Mouse (Mus musculus) 416B (cell line): ENCODE measurements around the gene Pald1.
A peak's percentile ranks its signal among the peaks of the same experiment; 100 is the strongest.

Experiments used
- DNase-seq: peaks from one replicate; pipeline ENCODE4 v3.0.0; 2011; ENCODE audit warnings: low read depth

Pald1 gene

DNA sequence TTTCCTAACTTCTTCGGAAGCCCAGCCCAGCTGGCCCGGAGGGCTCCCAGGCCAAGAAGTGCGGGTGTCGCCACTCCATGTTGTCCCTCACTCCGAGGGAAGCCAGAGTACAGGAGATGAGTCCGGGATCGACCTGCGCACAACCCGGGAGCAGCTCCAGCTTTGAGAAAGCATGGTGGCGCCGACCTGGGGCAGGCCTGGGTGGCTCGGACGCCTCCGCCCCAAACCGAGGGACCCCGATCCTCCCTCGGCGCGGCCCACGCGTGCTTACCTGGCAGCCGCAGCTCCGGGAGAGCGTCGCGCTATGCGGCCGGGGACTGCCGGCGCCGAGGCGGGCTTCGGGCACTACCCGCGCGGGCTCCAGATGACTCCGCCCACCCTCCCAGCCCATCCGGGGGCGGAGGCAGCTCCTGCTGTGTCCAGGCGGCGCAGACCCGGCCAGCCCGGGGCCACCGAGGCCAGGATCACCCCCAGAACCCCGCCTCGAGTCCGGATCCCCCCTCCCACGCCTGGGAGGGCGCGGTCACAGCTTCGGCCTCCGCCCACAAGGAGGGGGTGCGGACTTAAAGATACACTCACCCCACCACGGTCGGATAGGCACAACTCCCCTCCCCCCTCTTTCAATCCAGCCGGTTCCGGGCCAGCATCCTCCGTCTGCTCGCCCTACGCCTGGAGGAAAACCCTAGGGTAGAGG lies at the start of gene Pald1:
Pald1 (minus strand) TSS at position 510 of the 694 bp plus-strand sequence.
- peak; percentile 52 for DNase-seq

DNA sequence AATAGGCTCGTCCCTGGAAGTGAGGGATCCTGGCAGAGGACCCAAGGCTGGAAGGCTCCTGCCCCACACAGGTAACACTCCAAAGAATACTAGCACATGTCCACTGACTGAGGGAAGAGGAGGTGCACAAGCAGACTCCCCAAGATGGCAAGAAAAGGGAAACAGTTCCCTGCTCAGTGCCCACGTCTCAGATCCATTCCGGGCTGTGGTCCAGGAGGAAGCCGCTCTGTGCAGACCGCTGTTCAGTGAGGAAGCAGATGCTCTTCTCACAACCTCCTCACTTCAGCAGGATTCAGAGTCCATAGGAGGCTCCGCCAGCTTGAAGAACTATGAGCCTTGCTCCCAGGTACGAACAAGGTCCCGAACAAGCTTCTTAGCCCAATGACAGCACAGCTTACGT lies 48.0 kb upstream of the Pald1 start:
- no peak for DNase-seq

DNA sequence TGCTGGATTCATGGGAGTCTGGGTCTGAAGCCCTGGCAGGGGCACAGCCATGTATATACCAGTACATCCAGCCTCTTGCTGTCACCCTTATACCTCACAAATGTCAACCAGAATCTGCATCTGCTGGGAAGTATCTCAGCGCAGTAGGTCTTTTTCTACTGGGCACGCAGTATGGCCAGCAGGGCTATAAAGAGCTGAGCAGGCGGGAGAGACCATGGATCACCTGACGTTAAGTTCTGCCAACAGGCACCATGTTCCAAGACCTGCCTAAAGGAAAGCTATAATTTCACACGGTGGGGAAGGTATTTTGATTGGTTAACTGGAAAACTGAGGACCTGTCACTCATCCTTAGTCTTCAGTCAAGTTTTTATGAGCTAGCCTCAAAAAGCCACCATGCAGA lies 45.7 kb upstream of the Pald1 start:
- DNase-seq: no peak

DNA sequence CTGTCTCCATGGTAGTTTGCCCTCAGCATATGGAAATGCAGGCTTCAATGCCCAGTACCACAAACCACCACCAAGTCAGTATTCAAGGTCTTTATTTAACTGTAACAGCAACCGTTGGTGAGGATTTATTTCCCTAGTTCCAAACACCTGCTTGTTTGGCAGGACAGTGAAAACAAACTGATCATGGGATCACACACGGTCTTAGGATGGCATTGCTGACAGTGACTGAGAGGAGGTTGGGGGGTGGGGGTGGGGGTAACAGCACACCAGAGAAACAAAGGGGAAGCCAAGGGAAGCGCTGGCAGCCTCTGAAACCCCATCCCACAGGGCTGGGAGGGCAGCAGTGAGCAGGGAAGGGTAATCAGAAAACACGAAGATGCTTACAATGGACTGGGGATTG lies 45.1 kb upstream of the Pald1 start:
- no peak for DNase-seq

DNA sequence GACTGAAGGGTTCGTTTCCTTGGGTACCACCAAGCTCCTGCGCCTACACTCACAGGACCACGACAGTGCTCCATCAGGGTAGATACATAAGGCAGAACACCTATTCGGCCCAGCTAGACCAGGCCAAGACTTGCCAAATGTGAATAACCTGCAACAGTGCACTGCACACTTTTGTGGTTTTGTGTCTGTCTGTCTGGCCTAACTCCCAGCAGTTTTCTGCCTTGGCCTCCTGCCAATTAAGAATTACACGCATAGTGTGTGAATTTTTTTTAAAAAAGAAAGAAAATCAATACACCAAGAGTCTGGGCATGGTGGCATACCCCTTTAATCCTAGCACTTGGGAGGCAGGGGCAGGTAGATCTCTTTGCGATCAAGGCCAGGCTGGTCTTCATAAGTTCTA lies 44.6 kb upstream of the Pald1 start:
- DNase-seq: no peak

DNA sequence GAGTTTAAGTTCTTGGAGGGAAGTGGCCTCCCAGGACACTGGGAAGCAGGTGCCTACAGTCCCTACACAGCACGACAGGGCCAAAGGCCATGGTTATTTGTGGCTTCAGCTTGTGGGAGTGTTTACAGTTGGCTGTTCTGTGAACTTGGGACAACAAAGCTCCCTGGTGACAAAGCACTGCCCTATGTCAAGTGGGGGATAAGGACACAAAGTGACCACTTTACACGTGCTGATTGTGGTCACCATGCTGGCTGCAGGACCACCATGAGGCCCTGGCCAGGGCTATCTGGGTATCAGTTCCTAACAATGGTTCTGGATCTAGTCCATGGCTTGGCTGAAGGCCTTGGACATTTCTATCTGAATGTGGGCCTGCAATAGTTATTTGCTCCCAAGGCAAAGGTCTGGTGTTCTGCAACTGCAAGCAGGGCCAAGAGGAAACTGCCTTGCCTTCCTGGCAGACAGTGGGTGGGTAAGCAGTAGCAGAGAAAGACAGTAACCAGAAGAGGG lies 43.0 kb upstream of the Pald1 start:
- no peak for DNase-seq

DNA sequence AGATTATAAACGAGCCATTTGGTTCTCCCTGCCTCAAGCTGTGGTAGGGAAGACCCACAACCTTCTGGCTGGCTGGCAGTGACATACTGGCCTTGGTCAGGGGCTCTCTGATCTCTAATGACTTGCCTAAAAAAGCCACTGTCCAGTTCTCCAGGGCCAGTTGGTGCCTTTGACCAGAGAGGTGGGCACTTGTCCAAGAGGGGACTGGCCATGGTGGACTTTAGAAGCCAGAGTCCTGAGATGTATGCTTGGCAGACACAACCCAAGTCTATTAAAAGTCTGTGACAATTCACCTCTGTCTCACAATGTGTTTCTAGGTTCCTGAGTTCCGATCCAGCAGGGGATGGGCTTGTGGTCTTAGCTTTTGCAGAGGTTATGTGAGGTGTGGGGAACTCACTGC lies 41.7 kb upstream of the Pald1 start:
- DNase-seq: no peak

DNA sequence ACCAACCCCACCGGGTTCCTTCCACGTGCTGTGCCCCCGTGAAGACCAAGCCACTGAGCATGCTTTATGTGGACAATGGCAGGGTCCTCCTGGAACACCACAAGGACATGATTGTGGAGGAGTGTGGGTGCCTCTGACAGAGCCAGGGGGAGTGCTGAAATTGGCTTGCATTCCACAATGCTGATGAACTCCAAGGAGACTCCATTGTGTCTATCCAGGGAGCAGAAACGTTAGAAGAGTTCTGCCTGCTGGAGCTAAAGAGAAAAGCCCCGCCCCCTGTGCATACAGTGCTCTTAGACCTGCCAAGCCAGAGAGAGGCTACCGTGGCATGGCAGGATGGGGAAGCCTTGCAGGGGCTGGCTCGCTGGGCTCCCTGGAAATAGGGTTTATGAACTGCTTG lies 41.2 kb upstream of the Pald1 start:
- no peak for DNase-seq

DNA sequence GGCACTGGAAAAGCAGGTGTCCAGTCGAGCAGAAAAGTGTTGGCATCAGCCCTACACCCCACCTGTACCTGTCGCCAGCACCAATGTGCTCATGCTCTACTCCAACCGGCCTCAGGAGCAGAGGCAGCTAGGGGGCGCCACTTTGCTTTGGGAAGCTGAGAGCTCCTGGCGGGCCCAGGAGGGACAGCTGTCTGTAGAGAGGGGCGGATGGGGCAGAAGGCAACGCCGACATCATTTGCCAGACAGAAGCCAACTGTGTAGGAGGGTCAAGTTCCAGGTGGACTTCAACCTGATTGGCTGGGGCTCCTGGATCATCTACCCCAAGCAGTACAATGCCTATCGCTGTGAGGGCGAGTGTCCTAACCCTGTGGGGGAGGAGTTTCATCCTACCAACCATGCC lies 40.0 kb upstream of the Pald1 start:
- no peak for DNase-seq

DNA sequence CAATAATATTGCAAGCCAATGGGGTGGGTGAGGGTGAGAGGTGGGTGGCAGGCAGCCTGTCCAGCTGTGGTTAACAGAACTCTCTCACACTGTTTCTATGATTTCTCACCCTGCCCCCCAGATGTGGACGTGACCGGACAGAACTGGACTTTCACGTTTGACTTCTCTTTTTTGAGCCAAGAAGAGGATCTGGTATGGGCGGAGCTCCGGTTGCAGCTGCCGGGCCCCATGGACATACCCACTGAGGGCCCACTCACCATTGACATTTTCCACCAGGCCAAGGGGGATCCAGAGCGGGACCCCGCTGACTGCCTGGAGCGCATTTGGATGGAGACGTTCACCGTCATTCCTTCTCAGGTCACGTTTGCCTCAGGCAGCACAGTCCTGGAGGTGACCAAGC lies 39.5 kb upstream of the Pald1 start:
- peak; percentile 55 for DNase-seq

DNA sequence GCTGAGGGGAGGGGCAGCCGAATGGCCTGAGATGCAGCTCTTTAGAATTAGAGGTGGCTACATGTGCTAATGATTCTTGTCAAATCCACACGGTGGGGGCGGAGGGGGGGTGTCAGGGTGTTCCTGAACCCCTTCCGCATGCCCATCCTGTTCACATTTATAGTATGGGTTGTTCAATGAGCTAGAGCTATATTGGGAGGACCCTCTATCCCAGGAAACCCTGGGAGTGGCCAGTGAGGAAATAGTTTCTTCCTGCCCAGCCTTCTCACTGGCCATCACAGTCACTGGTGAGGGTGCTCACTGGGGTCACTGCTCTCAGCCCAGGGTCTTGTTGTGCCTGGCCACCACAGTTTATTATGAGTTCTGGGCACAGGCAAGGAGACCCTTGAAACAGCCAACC lies 36.7 kb upstream of the Pald1 start:
- no peak for DNase-seq

DNA sequence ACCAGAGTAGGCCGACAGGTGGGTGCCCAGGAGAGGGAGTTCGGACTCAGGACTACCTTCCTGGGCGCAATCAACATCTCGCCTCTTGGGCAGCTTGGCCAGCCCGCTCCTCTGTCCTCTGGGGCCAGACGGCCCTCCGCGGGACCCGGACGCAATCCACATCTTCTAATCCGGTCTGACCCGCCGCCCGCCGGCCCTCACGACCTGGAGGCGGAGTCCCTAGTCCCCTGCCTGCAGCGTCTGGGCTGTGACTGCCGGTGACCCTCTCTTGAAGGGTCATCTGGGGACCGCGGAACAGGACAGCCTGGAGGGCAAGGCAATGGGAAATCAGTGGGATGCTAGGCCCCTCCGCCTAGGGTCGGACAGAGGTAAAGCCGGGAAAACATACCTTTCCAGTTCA lies 35.8 kb upstream of the Pald1 start:
- no peak for DNase-seq

DNA sequence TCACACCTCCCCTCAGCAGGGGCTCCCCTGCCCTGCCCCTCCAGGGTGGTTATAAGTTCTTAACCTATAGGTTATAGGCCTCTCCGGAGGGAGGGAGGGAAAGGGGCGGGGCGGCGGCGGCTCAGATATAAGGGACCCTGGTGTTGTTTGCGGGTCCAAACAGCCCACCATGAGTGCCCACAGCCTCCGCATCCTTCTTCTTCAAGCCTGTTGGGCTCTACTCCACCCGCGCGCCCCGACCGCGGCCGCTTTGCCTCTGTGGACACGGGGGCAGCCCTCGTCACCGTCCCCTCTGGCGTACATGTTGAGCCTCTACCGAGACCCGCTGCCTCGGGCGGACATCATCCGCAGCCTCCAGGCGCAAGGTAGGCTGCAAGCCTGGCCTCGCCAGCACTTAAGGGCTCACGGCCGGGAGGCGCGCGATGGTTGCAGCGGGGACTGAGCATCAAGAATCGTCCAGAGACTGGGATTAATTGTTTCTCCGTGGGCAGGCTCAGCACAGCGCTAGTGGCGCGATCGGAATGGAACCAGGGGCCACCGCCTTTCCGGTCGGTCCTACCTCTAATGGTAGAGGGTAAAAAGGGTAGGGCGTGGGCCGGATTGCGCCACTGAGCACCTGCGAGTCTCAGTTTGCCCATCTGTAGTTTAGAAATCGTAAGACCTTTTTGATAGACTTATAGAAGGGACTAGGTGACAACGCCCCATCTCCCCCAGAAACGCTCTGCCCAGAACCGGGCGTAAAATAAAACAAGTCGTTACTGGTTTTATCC lies 35.0 kb upstream of the Pald1 start:
- no peak for DNase-seq

DNA sequence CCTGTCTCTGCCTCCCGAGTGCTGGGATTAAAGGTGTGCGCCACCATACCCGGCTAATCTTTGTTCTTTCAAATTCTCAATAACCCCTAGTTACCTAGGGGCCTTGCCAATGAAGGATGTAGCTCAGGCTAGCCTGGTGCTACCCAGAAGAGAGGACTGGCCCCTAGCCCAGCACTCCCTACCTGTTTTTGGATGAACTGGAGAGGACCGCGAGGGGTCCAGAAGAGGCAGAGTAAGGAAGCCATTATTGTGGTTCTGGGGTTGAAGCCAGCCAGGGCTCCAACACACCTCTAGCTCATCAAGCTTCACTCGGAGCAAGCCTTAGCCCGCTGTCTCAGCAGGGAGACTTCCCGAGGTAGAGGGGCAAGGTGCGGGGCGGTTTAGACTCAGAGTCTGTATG lies 34.3 kb upstream of the Pald1 start, which contains the start of gene Nodal:
Nodal (plus strand) TSS at position 301 of the 400 bp plus-strand sequence.
- no peak for DNase-seq

DNA sequence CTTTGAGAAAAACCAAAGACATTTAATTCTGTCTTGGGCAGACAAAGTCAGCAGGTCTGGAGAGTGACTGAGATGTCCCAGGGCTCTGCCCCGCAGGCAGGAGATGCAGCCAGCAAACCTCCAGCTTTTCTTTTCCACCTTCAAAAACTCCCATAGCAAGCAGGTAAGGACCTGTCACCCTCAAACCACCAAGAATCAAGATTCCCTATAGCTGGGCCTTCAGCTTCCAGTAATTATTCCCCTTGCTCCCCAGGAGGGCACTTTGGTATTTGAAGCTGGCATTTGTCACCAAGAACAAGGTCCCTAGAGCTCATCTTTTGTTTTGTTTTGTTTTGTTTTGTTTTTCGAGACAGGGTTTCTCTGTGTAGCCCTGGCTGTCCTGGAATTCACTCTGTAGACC lies 33.7 kb upstream of the Pald1 start:
- DNase-seq: no peak

DNA sequence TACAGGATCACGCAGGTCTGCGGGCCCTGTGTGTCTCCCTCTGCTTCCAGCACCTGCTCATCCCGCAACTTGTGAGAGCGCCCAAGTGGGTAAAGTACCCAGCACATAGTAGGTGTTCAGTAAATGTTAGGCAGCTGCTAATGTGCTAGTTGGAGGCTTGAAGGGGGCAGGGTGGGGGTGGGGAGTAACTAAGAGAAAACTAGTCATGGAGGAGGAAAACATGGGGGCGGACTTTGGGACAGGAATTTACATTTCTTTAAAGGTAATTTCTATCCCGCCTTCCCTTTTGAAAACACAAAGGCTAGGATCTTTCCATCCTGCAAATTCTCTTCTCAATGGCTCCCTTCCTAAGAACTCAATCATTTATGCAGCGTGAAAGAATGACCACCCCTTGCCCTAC lies 33.2 kb upstream of the Pald1 start:
- no peak for DNase-seq

DNA sequence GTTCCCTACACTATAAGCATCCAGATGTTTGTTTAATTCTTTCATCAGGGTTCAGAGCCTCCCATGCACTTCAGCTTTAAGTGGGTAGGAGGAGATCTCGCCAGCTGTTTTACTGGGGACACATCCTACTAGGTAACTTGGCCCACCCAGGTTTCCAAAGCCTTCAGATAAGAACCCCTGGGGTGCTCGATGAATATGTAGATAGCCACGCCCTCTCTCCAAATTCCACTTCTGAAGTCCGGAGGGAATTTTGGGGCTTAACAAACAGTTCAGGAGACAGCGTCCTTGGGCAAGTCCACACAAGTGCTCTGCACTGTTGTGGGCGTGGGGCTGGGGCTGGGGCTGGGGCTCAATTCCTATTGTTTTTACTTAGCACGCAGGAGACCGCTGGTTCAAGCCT lies 32.6 kb upstream of the Pald1 start:
- no peak for DNase-seq

DNA sequence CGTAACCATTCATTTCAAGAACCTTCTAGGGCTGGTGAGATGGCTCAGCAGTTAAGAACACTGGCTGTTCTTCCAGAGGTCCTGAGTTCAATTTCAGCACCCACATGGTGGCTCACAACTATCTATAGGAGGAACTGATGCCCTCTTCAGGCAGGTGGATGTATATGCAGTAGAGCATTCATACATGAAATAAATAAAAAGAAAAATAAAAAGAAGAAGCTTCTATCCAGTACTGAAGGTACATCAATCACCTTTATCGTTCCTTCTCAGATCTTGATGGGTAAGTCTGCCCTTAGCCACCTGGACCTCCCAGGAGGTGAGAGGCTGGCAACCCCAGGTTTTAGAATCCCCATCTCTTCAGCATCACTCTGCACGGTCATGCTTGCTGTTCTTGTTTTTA lies 31.9 kb upstream of the Pald1 start:
- no peak for DNase-seq

DNA sequence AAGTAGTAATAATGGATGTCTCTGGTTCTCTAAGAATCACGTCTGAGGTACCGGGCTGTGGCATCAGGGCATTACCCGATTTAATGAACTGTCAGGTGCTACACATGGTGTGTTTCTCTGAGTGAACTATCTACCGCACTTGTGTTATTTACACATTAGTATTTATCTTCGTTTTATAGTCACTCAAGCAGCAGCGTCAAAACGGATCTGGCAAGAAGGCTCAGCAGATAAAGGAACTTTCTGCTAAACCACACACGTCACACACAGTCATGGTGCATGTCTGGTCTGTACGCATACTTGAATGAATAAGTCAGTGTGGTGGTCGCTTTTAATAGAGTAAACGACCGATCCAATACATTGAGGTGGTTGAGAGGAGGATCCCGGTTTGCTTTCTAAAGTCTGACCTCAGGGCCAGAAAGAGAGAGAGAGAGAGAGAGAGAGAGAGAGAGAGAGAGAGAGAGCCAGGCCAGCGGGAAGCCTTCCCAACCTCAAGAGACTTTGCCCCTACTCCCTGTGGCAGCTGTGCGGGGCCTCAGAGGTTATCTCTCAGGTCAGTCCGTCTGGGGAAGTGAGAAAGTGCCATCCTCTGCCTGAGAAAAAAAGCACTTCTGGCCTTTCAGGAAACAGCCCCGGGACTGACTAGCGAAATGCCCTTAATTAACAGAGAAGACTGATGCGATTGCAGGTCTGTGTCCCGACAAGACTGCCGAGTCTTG lies 29.7 kb upstream of the Pald1 start:
- DNase-seq: peak; percentile 32

DNA sequence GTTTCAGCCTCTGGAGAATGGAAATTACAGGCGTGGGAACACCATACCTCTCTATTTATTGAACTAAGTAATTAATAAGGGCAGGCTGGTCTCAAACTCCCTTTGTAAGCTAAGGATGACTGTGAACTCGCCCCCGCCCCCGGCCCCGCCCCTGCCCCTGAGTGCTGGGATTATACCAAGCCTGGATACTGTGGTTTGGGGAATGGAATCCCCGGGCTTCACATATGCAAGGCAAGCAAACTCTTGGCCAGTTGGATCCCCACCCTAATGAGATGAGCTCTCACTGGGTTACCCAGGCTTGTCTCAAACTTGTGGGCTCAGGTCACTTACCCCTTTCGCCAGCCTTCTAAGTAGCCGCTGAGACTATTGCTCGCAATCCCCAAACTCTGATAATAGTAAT lies 26.9 kb upstream of the Pald1 start:
- DNase-seq: no peak

DNA sequence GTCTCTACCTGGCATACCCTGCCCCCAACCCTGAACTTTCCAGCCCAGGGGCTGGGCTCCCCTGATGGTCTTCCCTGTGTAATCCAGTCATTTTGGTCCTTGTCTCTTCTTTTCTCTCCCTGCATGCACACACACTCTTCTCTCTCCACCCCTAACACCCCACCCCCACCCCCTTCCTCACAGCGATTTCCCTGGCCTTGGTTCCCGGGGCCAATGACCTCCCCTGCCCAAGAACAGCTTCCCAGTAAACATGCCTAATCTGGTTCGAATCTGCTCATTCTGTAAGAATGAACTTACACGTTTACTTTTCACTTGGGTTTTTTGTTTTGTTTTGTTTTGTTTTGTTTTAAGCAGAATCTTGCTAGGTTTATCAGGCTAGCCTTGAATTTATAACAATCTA lies 26.4 kb upstream of the Pald1 start:
- DNase-seq: no peak

DNA sequence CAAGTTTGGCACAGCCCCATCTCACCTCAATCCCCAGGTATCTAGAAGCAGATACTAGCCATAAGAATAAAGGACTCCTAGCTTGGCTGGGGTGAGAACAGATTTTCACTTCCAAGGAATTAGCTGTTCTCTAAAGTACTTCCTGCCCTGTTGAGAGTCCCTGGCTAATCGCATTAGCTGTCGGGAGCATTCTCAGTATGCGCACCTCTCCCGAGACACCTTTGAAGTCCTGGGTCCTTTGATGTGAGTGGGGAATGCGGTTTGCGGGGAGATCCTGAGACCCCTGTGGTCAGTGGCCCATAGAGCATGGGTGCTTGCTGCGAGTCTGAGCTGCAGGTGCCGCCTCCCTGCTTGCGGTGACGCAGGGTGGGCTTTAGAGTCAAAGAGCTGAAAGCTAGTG lies 22.6 kb upstream of the Pald1 start:
- DNase-seq: no peak

DNA sequence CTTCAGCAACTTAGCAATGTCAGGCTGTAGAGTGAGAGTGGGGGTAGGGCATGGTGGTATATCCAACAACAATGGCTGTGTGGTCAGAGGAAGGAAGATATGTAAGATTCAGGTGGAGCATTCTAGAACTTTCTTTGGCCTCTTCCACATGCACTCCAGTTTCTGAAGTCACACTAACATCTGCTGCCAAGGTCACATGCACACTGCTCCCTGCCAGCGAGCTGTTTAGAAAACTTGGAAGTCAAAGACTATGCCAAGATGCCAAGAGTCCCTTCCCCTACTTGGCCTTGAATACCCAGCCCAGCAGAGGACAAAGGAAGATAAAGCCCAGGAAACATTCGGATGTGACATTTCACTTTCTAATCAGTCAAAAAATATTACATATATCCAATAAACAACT lies 19.6 kb upstream of the Pald1 start:
- no peak for DNase-seq
